Mouse (Mus musculus) right cerebral cortex, adult 2 months (tissue): ENCODE results near the gene Scd2.
A peak's percentile ranks its signal among the peaks of the same experiment; 100 is the strongest.
"Not testable (repeated sequence)": the region's sequence is repeated elsewhere in the genome, so short reads cannot be mapped to it uniquely, and the experiment has no call there.

Source experiments
- DNase-seq, 2 experiments: peaks; one replicate each; pipeline ENCODE4 v3.0.0; 2021 to 2022; ENCODE audit warnings: low spot score in 2 of 2

The Scd2 gene

DNA sequence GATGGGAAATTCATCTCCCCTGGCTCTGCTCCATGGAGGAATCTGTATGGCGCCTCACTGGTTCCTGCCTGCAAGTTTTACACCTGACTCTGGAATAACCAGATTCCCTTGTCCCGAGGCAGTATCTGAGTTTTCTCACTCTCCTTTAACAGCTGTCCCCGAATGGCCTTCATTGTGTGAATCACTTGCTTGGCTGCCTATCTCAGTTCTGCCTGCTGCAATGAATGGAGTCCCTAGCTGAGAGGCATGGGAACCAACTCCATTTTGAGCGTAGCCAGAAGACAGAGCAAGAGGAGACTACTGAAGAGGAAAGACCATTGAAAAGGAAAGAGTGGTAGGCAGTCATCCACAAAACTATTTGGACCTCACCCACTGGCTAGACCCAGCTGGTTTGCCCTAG lies 19.8 kb upstream of the Scd2 start:
- no peak for DNase-seq

DNA sequence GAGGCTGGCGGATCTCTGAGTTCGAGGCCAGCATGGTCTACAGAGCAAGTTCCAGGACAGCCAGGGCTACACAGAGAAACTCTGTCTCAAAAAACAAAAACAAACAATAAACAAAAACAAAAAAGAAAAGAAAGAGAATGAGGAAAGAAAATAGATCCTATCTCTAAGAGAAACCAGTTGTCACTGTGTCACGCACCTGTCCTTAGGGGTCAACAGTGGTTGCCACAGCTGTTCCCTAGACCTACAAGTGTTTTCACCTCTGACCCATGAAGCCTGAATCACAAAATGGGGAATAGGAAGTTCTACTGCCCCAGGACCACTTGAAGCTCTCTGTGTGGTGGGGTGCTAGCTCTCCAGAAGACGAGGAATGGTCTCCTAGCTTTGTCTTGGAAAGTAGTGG lies 19.0 kb upstream of the Scd2 start:
- DNase-seq, result no peak

DNA sequence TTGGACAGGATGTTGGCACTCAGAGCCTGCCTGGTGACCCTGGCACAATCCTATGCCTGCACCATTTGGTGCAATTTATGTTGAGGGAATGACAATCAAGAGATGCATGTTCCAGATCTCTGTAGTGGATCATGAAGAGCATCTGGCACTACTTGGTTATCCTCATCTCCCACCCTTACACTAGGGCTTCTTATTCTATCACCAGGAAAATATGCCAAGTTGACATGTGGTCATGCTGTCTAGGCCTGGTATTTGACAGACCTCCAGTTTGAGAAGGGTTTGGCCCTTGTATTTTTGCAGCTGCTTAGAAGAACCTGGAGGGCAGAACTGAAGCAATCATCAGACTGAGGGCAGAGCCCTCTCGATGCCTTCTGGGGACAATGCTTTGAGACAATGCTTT lies 18.1 kb upstream of the Scd2 start:
- DNase-seq, result no peak

- no peak for DNase-seq
Measured at GRCm38 (mm10) chr19:44276861-44277260, 16.6 kb upstream of the Scd2 start.

GRCm38 (mm10) chr19:44277931-44278330 lies 15.5 kb upstream of the Scd2 start:
- DNase-seq, result no peak

GRCm38 (mm10) chr19:44280755-44281154 lies 12.7 kb upstream of the Scd2 start:
- peak in 1 of 2 experiments; percentile 15 for DNase-seq

- DNase-seq, result not testable (repeated sequence)
Measured at GRCm38 (mm10) chr19:44281825-44282447, 11.5 kb upstream of the Scd2 start.

DNA sequence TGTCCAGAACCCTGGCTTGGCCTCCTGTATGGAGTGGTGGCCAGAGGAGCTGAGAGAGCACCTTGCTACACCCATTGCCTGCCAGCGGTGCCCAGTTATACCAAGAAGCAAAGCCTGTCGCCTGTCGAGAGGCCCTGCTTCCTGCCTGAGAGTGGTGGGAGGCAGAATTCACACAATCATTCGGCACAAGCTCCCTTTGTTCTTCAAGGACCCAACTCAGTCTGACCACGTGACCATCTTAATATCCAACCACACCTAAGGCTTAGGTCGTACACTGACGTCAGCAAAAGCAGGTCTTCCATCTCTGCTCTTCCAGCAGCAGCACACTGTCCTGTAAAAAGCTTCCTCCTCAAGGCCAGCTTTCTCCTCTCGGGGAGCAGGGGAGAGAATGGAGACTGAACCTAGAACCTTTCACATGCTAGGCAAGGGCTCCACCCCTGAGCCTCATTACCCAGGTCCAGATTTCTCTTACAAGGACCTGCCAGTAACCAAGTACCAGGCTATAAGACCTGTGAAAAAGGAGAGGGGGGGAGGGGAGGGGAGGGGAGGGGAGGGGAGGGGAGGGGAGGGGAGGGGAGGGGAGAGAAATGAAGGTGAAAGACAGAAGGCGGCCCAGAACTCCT lies 10.8 kb upstream of the Scd2 start:
- no peak for DNase-seq

GRCm38 (mm10) chr19:44283157-44284024 lies 10.1 kb upstream of the Scd2 start:
- DNase-seq, result no peak

- DNase-seq, result peak; percentile 88 to 93
Measured at GRCm38 (mm10) chr19:44284025-44284695, 9.3 kb upstream of the Scd2 start.

GRCm38 (mm10) chr19:44284723-44285122 lies 8.8 kb upstream of the Scd2 start:
- no peak for DNase-seq

DNA sequence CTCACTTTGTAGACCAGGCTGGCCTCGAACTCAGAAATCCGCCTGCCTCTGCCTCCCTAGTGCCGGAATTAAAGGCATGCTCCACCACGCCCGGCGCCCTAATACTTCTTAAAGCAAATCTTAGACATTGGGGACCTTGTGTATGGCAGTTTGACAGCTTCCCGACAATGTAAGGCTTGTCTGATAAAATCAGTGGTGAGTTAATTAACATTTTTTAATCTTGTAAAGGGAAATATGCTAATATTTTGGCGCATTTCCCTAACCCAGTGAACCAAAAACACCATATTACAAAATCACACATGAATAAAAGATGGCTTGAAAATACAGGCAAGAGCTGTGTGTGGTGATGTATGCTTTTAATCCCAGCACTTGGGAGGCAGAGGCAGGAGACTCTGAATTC lies 7.9 kb upstream of the Scd2 start:
- DNase-seq, result no peak

DNA sequence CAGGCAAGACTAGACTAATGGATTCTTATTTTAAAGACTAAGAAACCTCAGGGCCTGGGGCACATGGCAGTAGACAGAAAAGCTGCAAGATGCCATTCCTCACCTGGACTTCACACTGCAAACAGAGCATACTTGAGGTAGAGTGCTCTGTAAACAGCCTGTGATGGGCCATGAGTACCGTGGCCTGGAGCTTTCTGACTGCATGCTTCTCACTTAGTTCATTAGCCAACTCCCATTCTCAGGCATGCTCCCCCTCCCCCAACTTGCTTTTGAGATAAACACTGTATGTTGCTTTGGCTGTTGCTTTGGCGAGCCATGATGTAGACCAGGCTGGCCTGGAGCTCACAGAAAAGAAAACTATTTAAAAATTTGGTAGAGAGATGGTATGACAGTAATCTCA lies 7.4 kb upstream of the Scd2 start:
- DNase-seq, result no peak

- no peak for DNase-seq
Measured at GRCm38 (mm10) chr19:44287415-44288110, 5.9 kb upstream of the Scd2 start.

GRCm38 (mm10) chr19:44292083-44292482 lies 1.4 kb upstream of the Scd2 start:
- no peak for DNase-seq

GRCm38 (mm10) chr19:44292483-44292882 lies 991 bp upstream of the Scd2 start:
- no peak for DNase-seq

GRCm38 (mm10) chr19:44293769-44294551 lies 486 bp downstream of the Scd2 start:
- DNase-seq, result peak; percentile 93 to 94

DNA sequence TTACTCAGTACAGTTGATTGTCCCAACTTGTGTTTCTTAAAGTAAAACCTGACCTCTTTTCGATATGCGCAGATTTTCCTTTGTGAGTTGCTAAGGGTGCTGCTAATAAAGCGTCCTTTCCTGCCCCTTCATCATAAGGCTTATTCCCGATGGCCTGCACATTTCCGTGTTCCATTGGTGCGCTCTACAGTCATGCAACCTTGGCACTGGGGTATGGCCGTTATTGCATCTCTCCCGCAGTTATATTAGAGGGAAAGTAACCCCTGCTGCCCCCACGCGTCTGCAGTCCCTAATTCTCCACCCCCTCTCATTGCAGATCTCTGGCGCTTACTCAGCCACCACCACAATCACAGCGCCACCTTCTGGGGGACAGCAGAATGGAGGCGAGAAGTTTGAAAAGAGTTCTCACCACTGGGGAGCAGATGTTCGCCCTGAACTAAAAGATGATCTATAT lies 1.1 kb downstream of the Scd2 start:
- DNase-seq, result peak; percentile 88 to 93

- DNase-seq, result no peak
Measured at GRCm38 (mm10) chr19:44295251-44295650, 1.8 kb downstream of the Scd2 start.

DNA sequence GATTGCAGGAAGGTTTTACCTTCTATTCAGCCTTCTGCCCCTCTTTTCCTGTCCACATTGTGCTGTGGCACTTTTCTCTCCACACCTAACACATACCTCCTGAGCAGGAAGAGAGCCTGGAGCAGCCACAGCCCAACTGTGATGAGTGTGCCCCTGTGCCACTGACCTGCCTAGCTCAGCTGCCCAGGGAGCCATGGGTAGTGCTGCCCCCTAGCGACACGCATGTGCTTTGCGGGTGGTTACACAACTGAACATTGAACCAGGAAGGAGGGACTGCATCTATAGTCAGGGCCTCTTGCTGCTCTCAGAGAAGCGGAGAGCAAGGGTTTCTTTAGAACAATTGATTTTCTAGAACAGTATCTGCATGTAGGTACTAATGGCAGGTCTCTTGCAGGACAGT lies 2.3 kb downstream of the Scd2 start:
- DNase-seq, result peak; percentile 88 to 91

- no peak for DNase-seq
Measured at GRCm38 (mm10) chr19:44296186-44296585, 2.7 kb downstream of the Scd2 start.
